Mouse (Mus musculus) hindbrain, embryonic 13.5 days (tissue): ENCODE results near the gene Rcc1. TPM values are rescaled to one million over a fixed set of nuclear protein-coding genes. Genes with fewer than 3 reads are reported as not detected.

Experiments
- ATAC-seq: fragments of 200-750 bp; cut with Nextera tagmentation; 2 replicates; pipeline ENCODE4 v1.8.0; 2017; ENCODE audit warnings: moderate TSS enrichment; ENCODE audit not compliant: low FRiP score
- H3K27ac ChIP-seq: fragments of 300-500 bp; sonication (generic); 2 replicates; pipeline ENCODE4 v1.5.1; 2015; ENCODE audit warnings: inconsistent platforms, mild to moderate bottlenecking, moderate library complexity
- H3K27me3 ChIP-seq: fragments of 300-500 bp; sonication (generic); 2 replicates; pipeline ENCODE4 v1.6.1; 2015; ENCODE audit warnings: mild to moderate bottlenecking, inconsistent platforms
- H3K36me3 ChIP-seq: fragments of 300-500 bp; sonication (generic); 2 replicates; pipeline ENCODE4 v1.6.1; 2015; ENCODE audit warnings: mild to moderate bottlenecking, inconsistent platforms
- H3K4me1 ChIP-seq: fragments of 300-500 bp; sonication (generic); replicated peaks from 2 replicates; pipeline ENCODE4 v1.6.1; 2015; ENCODE audit warnings: inconsistent platforms
- H3K4me2 ChIP-seq: fragments of 300-500 bp; sonication (generic); 2 replicates; pipeline ENCODE4 v1.6.1; 2015; ENCODE audit warnings: inconsistent platforms, mild to moderate bottlenecking, moderate library complexity
- H3K4me3 ChIP-seq: fragments of 300-500 bp; sonication (generic); 2 replicates; pipeline ENCODE4 v1.5.1; 2015; ENCODE audit warnings: mild to moderate bottlenecking, inconsistent platforms
- H3K9ac ChIP-seq: fragments of 300-500 bp; sonication (generic); 2 replicates; pipeline ENCODE4 v1.6.1; 2015; ENCODE audit warnings: mild to moderate bottlenecking, inconsistent platforms
- H3K9me3 ChIP-seq: fragments of 300-500 bp; sonication (generic); 2 replicates; pipeline ENCODE4 v1.6.1; 2016; ENCODE audit warnings: inconsistent platforms
- WGBS: fragments of 180-500 bp; shearing (Covaris S2); methylation state at CpG from one replicate; pipeline ENCODE4 v1.1.7; 2015; 5-methylcytosine and 5-hydroxymethylcytosine counted together
- polyA plus RNA-seq: library from polyadenylated mRNA; unstranded; fragments of >200 nt; fragmentation: Nextera tagmentation; extraction: Ambion mirVana; gene quantifications from 2 replicates; pipeline ENCODE4 v1.2.1, GENCODE M21; 2015

The Rcc1 gene
- polyA plus RNA-seq, 1 experiment from 2014 or later: 37.2 TPM

DNA sequence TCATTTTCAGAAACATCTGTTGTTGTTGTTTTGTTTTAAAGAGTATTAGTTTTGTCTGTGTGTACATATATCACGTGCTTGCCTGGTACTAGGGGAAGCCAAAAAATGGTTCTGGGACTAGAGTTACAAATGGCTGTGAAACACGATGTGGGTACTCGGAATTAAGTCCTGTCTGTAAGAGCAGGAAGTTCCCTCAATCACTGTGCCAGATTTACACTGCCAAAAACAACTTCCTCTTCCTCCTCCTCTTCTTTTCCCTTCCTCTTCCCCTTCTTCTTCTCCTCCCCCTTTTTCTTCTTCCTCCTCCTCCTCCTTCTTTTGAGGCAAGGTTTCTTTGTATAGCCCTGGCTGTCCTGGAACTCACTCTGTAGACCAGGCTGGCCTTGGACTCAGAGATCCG lies 28.9 kb upstream of the Rcc1 start:
- H3K9ac ChIP-seq: no peak overlapping the region
- no peak overlapping the region for H3K27ac ChIP-seq
- 92% methylated on average over 4 of the region's 4 CpGs for WGBS
- no peak overlapping the region for H3K4me3 ChIP-seq
- H3K4me2 ChIP-seq: no peak overlapping the region
- H3K36me3 ChIP-seq: peaks cover 21% of the 10 kb centered on the region
- no peaks in the 10 kb centered on the region for H3K9me3 ChIP-seq
- ATAC-seq: no peak
- H3K4me1 ChIP-seq: peaks cover 4% of the 10 kb centered on the region; the same call in 1 of the 2 replicates
- no peaks in the 10 kb centered on the region for H3K27me3 ChIP-seq

- WGBS: 99% methylated on average over 2 of the region's 2 CpGs
- H3K4me2 ChIP-seq: no peak overlapping the region
- H3K36me3 ChIP-seq: peaks cover 28% of the 10 kb centered on the region
- H3K9ac ChIP-seq: no peak overlapping the region
- H3K4me3 ChIP-seq: no peak overlapping the region
- no peaks in the 10 kb centered on the region for H3K27me3 ChIP-seq
- no peak for ATAC-seq
- no peaks in the 10 kb centered on the region for H3K9me3 ChIP-seq
- H3K4me1 ChIP-seq: 0 out of 2 replicates have a peak, but pooled peaks cover 4% of the 10 kb centered on the region
- no peak overlapping the region for H3K27ac ChIP-seq
These were observed 27.7 kb upstream of the Rcc1 start for GRCm38 (mm10) chr4:132380965-132381616.

DNA sequence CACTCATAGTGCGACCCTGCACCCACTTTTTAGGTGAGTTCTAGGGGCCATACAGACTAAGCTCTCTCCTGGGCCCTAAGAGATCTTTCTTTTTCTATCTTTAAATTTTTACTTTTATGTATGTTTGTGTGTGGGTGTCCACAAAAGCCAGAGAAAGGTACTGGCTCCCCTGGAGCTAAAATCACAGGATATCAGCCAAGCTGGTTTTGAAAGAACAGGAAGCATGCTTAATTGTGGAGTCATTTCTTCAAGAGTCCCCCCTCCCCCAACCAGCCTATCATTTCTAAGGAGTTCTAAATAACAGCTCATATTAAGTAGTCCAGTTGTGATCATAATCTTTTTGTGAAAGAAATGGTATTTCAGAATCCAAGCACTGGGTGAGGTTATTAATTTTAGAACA lies 20.4 kb upstream of the Rcc1 start:
- peaks cover 48% of the 10 kb centered on the region for H3K36me3 ChIP-seq

GRCm38 (mm10) chr4:132369953-132370750 lies 16.7 kb upstream of the Rcc1 start:
- H3K9me3 ChIP-seq: no peaks in the 10 kb centered on the region
- H3K4me3 ChIP-seq: no peak overlapping the region
- no peaks in the 10 kb centered on the region for H3K4me1 ChIP-seq
- H3K27ac ChIP-seq: no peak overlapping the region
- H3K36me3 ChIP-seq: peaks cover 66% of the 10 kb centered on the region
- ATAC-seq: no peak
- 75% methylated on average over 8 of the region's 8 CpGs for WGBS
- no peak overlapping the region for H3K4me2 ChIP-seq
- no peaks in the 10 kb centered on the region for H3K27me3 ChIP-seq
- H3K9ac ChIP-seq: no peak overlapping the region

More for the DNA sequence above, 20.4 kb upstream of the Rcc1 start:
- ATAC-seq: no peak
- Histone ChIP-seq H3K9ac (no peak overlapping the region), H3K27me3 (no peaks in the 10 kb centered on the region), H3K4me2 (no peak overlapping the region), H3K4me3 (no peak overlapping the region), H3K9me3 (no peaks in the 10 kb centered on the region), H3K4me1 (no peaks in the 10 kb centered on the region), H3K27ac (no peak overlapping the region)
- WGBS: 100% methylated on average over 1 of the region's 1 CpGs

DNA sequence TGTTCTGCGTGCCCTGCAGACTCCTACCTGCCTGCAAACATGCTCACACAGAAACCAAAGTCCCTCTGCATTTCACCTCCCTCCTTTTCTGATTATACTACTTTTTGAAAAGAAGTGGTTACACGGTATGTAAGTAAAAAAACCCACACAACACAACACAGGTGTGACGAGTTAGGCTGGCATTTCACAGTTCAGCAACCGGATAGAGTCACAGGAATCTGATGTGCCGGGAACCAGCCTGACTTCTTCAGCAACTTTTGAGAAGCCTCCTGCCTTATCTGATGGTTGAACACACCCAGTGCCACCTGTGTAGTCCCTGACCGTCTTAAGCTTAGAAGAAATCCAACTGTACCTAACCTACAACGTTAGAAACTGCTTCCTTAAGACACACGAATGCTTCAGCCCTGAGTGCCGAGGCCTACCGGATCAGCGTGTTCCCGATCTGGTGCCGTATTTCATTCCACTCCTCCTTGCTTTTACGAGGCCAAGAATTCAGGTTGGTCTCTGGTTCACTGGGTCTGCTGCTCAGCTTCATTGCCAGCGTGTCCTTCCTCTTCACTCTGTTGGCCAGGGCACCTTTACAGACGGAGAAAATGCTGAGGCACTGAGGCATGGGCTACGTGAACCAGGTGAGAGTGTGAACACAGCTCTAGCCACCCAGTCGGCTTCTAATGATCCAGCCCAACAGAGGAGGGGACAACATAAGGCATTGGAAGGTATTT lies 14.2 kb upstream of the Rcc1 start:
- ATAC-seq: no peak
- H3K4me2 ChIP-seq: no peak overlapping the region
- H3K36me3 ChIP-seq: peaks cover 81% of the 10 kb centered on the region
- no peak overlapping the region for H3K4me3 ChIP-seq
- H3K9me3 ChIP-seq: no peaks in the 10 kb centered on the region
- no peaks in the 10 kb centered on the region for H3K27me3 ChIP-seq
- WGBS: 94% methylated on average over 18 of the region's 18 CpGs
- no peak overlapping the region for H3K27ac ChIP-seq
- no peaks in the 10 kb centered on the region for H3K4me1 ChIP-seq
- H3K9ac ChIP-seq: no peak overlapping the region

DNA sequence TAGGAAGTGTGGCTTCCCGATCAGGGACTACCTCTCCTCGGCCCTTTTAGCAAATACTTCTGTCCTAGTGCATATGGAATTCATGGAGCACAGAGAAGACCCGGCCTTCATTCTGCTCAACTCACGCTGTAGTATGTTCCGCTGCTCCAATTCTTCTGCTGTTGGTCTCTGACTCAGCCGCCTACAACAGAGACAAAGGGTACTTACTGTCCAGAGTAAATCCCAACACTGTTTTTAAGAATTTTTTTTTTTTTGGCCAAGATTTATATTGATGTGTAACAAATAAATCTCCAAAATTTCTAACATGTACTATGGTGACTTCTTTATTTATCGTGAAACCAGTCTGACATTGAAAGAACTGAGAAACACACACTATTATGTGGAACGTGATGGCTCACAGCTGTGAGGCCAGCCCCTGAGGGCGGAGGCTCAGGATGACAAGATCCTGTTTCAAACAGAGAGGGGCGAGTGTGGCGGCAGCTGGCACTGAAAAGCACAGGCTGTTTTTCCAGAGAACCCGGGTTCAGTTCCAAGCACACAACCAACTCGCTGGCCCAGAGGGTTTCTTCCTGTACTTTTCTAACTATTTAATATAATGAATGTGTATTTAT lies 12.2 kb upstream of the Rcc1 start:
- 77% methylated on average over 13 of the region's 13 CpGs for WGBS
- H3K36me3 ChIP-seq: peaks cover 84% of the 10 kb centered on the region
- no peak overlapping the region for H3K9ac ChIP-seq
- no peak overlapping the region for H3K4me3 ChIP-seq
- no peaks in the 10 kb centered on the region for H3K27me3 ChIP-seq
- no peak for ATAC-seq
- no peaks in the 10 kb centered on the region for H3K4me1 ChIP-seq
- H3K9me3 ChIP-seq: no peaks in the 10 kb centered on the region
- H3K4me2 ChIP-seq: no peak overlapping the region
- H3K27ac ChIP-seq: no peak overlapping the region

GRCm38 (mm10) chr4:132363487-132363886 lies 10.1 kb upstream of the Rcc1 start:
- Histone ChIP-seq H3K27ac (no peak overlapping the region), H3K9ac (no peak overlapping the region), H3K9me3 (no peaks in the 10 kb centered on the region), H3K4me1 (no peaks in the 10 kb centered on the region), H3K4me3 (no peak overlapping the region), H3K27me3 (no peaks in the 10 kb centered on the region), H3K4me2 (no peak overlapping the region), H3K36me3 (peaks cover 83% of the 10 kb centered on the region)
- ATAC-seq: no peak
- 97% methylated on average over 11 of the region's 11 CpGs for WGBS

DNA sequence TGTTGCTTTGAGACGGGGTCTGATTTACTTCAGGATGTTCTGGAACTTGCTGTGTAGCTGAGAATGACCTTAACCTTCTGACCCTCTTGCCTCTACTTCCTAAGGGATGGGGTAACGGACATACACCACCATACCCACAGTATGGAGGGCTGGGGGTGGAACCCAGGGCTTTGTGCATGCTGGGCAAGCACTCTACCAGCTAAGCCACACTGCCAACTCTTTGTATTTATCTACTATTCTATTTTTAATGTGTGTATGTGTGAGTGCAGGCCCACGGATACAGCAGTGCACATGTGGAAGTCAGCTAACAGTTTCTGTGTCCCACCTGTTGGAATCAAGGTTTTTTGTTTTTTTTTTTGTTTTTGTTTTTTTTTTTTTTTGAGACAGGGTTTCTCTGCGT lies 6.1 kb upstream of the Rcc1 start:
- WGBS: 96% methylated on average over 4 of the region's 4 CpGs
- H3K9ac ChIP-seq: no peak overlapping the region
- no peaks in the 10 kb centered on the region for H3K27me3 ChIP-seq
- no peak overlapping the region for H3K4me3 ChIP-seq
- H3K36me3 ChIP-seq: peaks cover 64% of the 10 kb centered on the region
- H3K4me2 ChIP-seq: no peak overlapping the region
- ATAC-seq: no peak
- H3K9me3 ChIP-seq: no peaks in the 10 kb centered on the region
- H3K4me1 ChIP-seq: no peaks in the 10 kb centered on the region
- no peak overlapping the region for H3K27ac ChIP-seq

DNA sequence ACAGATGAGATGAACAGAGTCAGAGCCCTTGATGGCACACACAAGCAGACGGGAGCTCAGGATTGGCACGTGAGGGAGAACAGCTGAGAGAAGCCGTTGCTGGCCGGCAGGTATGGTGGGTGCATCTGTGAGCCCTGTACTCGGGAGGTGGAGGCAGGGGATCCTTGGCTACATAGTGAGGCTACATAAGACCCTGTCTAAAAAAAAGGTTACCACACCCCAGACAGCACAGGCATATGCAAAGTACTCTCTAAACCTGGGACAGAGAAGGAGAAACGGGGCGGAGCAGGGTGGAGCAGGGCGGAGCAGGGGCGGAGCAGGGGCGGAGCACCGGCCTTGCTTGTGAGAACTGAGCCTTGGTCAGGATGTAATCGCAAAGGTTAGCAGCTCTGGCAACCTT lies 2.8 kb upstream of the Rcc1 start:
- Histone ChIP-seq H3K27ac (no peak overlapping the region), H3K4me3 (no peak overlapping the region), H3K9me3 (no peaks in the 10 kb centered on the region), H3K9ac (no peak overlapping the region), H3K36me3 (peaks cover 45% of the 10 kb centered on the region), H3K27me3 (no peaks in the 10 kb centered on the region), H3K4me1 (peaks cover 22% of the 10 kb centered on the region), H3K4me2 (no peak overlapping the region)
- ATAC-seq: no peak
- WGBS: 39% methylated on average over 12 of the region's 12 CpGs

GRCm38 (mm10) chr4:132355403-132355802 lies 2.0 kb upstream of the Rcc1 start:
- Histone ChIP-seq H3K9me3 (no peaks in the 10 kb centered on the region), H3K4me1 (peaks cover 25% of the 10 kb centered on the region), H3K4me2 (no peak overlapping the region), H3K27me3 (no peaks in the 10 kb centered on the region), H3K36me3 (peaks cover 48% of the 10 kb centered on the region), H3K9ac (no peak overlapping the region), H3K27ac (no peak overlapping the region), H3K4me3 (no peak overlapping the region)
- 87% methylated on average over 3 of the region's 3 CpGs for WGBS
- no peak for ATAC-seq

DNA sequence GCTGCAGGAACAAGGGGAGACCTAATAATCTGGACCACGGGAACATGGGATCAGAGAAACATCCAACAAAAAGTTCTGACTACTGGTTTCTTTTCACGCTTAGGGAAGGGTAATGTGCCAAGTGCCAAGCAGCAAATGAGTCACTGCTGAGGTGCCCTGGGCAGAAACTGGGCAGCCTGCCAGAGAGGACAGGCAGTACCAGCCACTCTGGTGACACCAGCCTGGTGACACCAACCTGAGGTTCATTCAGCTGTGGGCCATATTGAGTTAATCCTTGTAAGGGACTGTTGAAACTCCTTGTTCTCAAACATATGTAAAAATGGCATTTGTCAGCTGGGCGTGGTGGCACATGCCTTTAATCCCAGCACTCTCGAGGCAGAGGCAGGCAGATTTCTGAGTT lies 1.2 kb upstream of the Rcc1 start:
- no peak overlapping the region for H3K4me3 ChIP-seq
- ATAC-seq: no peak
- H3K4me2 ChIP-seq: no peak overlapping the region
- H3K4me1 ChIP-seq: peaks cover 25% of the 10 kb centered on the region
- H3K27me3 ChIP-seq: no peaks in the 10 kb centered on the region
- WGBS: 88% methylated on average over 4 of the region's 4 CpGs
- no peak overlapping the region for H3K27ac ChIP-seq
- no peak overlapping the region for H3K9ac ChIP-seq
- peaks cover 41% of the 10 kb centered on the region for H3K36me3 ChIP-seq
- no peaks in the 10 kb centered on the region for H3K9me3 ChIP-seq

GRCm38 (mm10) chr4:132352739-132353138 lies 666 bp downstream of the Rcc1 start:
- ATAC-seq: no peak

More at GRCm38 (mm10) chr4:132352739-132353138, 666 bp downstream of the Rcc1 start:
- Histone ChIP-seq H3K9ac (peak overlapping the region; percentile 87), H3K4me2 (peak overlapping the region; percentile 90), H3K27me3 (no peaks in the 10 kb centered on the region), H3K36me3 (peaks cover 24% of the 10 kb centered on the region), H3K4me3 (peak overlapping the region; percentile 79), H3K27ac (peak overlapping the region; percentile 92), H3K9me3 (no peaks in the 10 kb centered on the region), H3K4me1 (peaks cover 25% of the 10 kb centered on the region)
- under 1% methylated on average over 14 of the region's 14 CpGs for WGBS
